Mouse (Mus musculus) liver, embryonic 15.5 days (tissue): ENCODE data around the gene Lgr5. TPM values are rescaled to one million over a fixed set of nuclear protein-coding genes. Genes with fewer than 3 reads are reported as not detected.

ENCODE experiments used
- ATAC-seq: fragments of 200-750 bp; cut with Nextera tagmentation; 2 replicates; pipeline ENCODE4 v1.8.0; 2017; ENCODE audit warnings: moderate number of reproducible peaks, mild to moderate bottlenecking, moderate library complexity; ENCODE audit not compliant: insufficient read depth
- H3K27ac ChIP-seq: fragments of 300-500 bp; sonication (generic); replicated peaks from 2 replicates; pipeline ENCODE4 v1.5.1; 2015; ENCODE audit warnings: mild to moderate bottlenecking, inconsistent platforms
- H3K27me3 ChIP-seq: fragments of 300-500 bp; sonication (generic); 2 replicates; pipeline ENCODE4 v1.6.1; 2015; ENCODE audit warnings: mild to moderate bottlenecking, inconsistent platforms
- H3K36me3 ChIP-seq: fragments of 300-500 bp; sonication (generic); replicated peaks from 2 replicates; pipeline ENCODE4 v1.6.1; 2015; ENCODE audit warnings: moderate library complexity, mild to moderate bottlenecking, inconsistent platforms
- H3K4me1 ChIP-seq: fragments of 300-500 bp; sonication (generic); replicated peaks from 2 replicates; pipeline ENCODE4 v1.6.1; 2015; ENCODE audit warnings: inconsistent platforms
- H3K4me2 ChIP-seq: fragments of 300-500 bp; sonication (generic); 2 replicates; pipeline ENCODE4 v1.6.1; 2015; ENCODE audit warnings: moderate library complexity, mild to moderate bottlenecking, inconsistent platforms
- H3K4me3 ChIP-seq: fragments of 300-500 bp; sonication (generic); replicated peaks from 2 replicates; pipeline ENCODE4 v1.5.1; 2015; ENCODE audit warnings: mild to moderate bottlenecking, inconsistent platforms
- H3K9ac ChIP-seq: fragments of 300-500 bp; sonication (generic); 2 replicates; pipeline ENCODE4 v1.6.1; 2015; ENCODE audit warnings: moderate library complexity, mild to moderate bottlenecking, inconsistent platforms
- H3K9me3 ChIP-seq: fragments of 300-500 bp; sonication (generic); replicated peaks from 2 replicates; pipeline ENCODE4 v1.6.1; 2016; ENCODE audit warnings: inconsistent platforms
- WGBS: fragments of 180-500 bp; shearing (Covaris S2); methylation state at CpG from one replicate; pipeline ENCODE4 v1.1.7; 2015; ENCODE audit warnings: mixed read lengths; ENCODE audit not compliant: insufficient replicate concordance; 5-methylcytosine and 5-hydroxymethylcytosine counted together
- polyA plus RNA-seq: library from polyadenylated mRNA; unstranded; fragments of >200 nt; fragmentation: Nextera tagmentation; extraction: Ambion mirVana; gene quantifications from 2 replicates; pipeline ENCODE4 v1.2.1, GENCODE M21; 2015

Gene Lgr5
- polyA plus RNA-seq, 1 experiment from 2014 or later: 0.70 TPM

DNA sequence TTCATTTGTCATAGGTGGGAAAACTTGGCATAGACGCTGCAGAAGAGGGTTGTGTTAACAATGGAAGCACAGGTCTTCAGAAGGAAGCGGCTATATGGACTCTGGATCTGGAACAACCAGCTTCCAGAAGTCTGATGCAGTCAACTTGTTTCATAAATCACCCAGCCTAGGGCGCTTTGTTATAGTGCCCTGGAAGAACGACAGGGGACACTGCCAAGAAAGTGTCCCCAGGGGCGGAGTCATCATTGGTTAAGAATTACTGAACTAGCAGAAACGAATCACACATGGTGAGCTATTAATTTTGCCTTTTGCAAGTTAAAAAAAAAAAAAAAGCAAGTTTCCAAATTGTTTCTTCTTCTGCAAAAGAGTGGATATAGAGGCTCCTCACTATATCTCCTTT lies 44.7 kb downstream of the Lgr5 start:
- 60% methylated on average over 6 of the region's 6 CpGs for WGBS
- Histone ChIP-seq H3K9ac (no peak overlapping the region), H3K9me3 (no peaks in the 10 kb centered on the region), H3K36me3 (no peaks in the 10 kb centered on the region), H3K4me3 (no peak overlapping the region), H3K27me3 (no peaks in the 10 kb centered on the region), H3K27ac (no peak overlapping the region), H3K4me2 (no peak overlapping the region), H3K4me1 (no peaks in the 10 kb centered on the region)
- ATAC-seq: no peak

- H3K4me2 ChIP-seq: no peak overlapping the region
- H3K4me1 ChIP-seq: no peaks in the 10 kb centered on the region
- no peak overlapping the region for H3K4me3 ChIP-seq
- H3K9me3 ChIP-seq: no peaks in the 10 kb centered on the region
- no peaks in the 10 kb centered on the region for H3K36me3 ChIP-seq
- no peak overlapping the region for H3K9ac ChIP-seq
- WGBS: 5% methylated on average over 2 of the region's 2 CpGs
- H3K27me3 ChIP-seq: no peaks in the 10 kb centered on the region
- no peak for ATAC-seq
- H3K27ac ChIP-seq: no peak overlapping the region
These were observed 56.8 kb downstream of the Lgr5 start for GRCm38 (mm10) chr10:115530746-115531145.

GRCm38 (mm10) chr10:115529768-115530167 lies 57.8 kb downstream of the Lgr5 start:
- no peak for ATAC-seq
- no peaks in the 10 kb centered on the region for H3K36me3 ChIP-seq
- no peaks in the 10 kb centered on the region for H3K4me1 ChIP-seq
- no peak overlapping the region for H3K9ac ChIP-seq
- no peaks in the 10 kb centered on the region for H3K9me3 ChIP-seq
- WGBS: 66% methylated on average over 12 of the region's 12 CpGs
- no peaks in the 10 kb centered on the region for H3K27me3 ChIP-seq
- no peak overlapping the region for H3K4me2 ChIP-seq
- no peak overlapping the region for H3K4me3 ChIP-seq
- no peak overlapping the region for H3K27ac ChIP-seq

DNA sequence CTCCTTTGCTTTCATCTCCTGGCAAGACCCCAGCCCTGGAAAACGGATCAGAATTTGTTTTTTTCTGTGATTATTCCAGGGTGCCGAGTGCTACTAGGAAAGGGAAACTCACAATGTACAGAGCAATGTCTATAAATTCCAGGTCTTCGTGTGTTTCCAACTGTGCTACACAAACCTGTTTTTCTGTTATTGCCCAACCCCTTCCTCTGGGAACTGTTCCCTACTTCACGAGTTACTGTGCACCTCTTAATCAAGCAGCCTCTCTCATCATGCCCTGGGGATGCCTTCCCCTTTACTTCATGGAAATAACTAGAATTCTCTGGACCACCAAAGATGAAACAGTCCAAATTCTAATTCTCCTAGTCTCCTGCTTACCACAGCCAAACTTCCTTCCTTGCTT lies 58.7 kb downstream of the Lgr5 start:
- ATAC-seq: no peak
- no peak overlapping the region for H3K9ac ChIP-seq
- no peaks in the 10 kb centered on the region for H3K9me3 ChIP-seq
- H3K36me3 ChIP-seq: no peaks in the 10 kb centered on the region
- H3K4me3 ChIP-seq: no peak overlapping the region
- no peaks in the 10 kb centered on the region for H3K27me3 ChIP-seq
- no peak overlapping the region for H3K4me2 ChIP-seq
- 47% methylated on average over 4 of the region's 4 CpGs for WGBS
- no peaks in the 10 kb centered on the region for H3K4me1 ChIP-seq
- no peak overlapping the region for H3K27ac ChIP-seq

GRCm38 (mm10) chr10:115521081-115521451 lies 66.5 kb downstream of the Lgr5 start:
- ATAC-seq: no peak
- 35% methylated on average over 4 of the region's 4 CpGs for WGBS
- H3K27me3 ChIP-seq: no peaks in the 10 kb centered on the region
- no peak overlapping the region for H3K4me3 ChIP-seq
- H3K9me3 ChIP-seq: no peaks in the 10 kb centered on the region
- no peak overlapping the region for H3K9ac ChIP-seq
- H3K27ac ChIP-seq: no peak overlapping the region
- H3K36me3 ChIP-seq: no peaks in the 10 kb centered on the region
- H3K4me1 ChIP-seq: no peaks in the 10 kb centered on the region
- H3K4me2 ChIP-seq: no peak overlapping the region

GRCm38 (mm10) chr10:115520200-115521080 lies 67.1 kb downstream of the Lgr5 start:
- no peaks in the 10 kb centered on the region for H3K27me3 ChIP-seq
- 58% methylated on average over 17 of the region's 17 CpGs for WGBS
- H3K4me1 ChIP-seq: no peaks in the 10 kb centered on the region
- no peak for ATAC-seq
- no peak overlapping the region for H3K4me3 ChIP-seq
- no peak overlapping the region for H3K9ac ChIP-seq
- no peaks in the 10 kb centered on the region for H3K36me3 ChIP-seq
- H3K9me3 ChIP-seq: no peaks in the 10 kb centered on the region
- no peak overlapping the region for H3K27ac ChIP-seq
- no peak overlapping the region for H3K4me2 ChIP-seq

DNA sequence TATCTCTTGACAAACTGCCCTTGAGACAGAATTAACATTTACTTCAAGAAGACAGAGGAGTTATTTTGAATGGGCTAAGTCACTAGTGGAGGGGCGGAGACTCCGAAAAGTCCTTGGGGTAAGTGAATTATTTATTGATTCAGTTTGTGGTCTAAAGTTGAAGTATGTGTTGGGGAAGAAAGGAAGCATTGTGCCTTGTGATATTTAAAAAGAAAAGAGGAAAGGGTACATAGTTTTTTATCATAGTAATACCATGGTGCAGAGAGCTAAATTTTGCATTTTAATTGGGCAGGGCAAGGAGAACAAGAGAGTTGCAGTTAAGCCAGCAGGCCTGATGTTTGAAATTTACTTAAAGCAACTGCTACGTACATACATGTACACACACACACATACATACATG lies 68.7 kb downstream of the Lgr5 start:
- Histone ChIP-seq H3K9me3 (no peaks in the 10 kb centered on the region), H3K27ac (no peak overlapping the region), H3K27me3 (no peaks in the 10 kb centered on the region), H3K4me3 (no peak overlapping the region), H3K36me3 (no peaks in the 10 kb centered on the region), H3K9ac (no peak overlapping the region), H3K4me2 (no peak overlapping the region), H3K4me1 (no peaks in the 10 kb centered on the region)
- no peak for ATAC-seq
- 82% methylated on average over 3 of the region's 3 CpGs for WGBS

DNA sequence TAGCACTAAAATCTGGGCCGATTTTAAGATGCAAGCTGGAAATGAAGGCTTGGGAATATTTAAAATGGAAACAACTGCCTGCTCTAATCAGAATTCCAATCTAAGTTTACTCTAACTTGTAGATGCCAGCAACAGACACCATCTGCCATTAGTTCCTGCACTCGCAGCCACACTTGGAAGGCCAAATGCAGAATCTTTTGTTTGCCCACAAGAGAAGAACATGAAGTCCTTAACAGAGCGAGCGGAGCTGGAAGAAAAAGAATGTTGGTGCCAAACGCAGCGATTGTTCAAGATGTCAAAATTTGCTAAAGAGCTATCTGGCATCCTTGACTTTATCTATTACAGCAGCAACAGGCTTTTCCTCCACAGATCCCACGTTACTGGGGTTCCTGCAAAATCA lies 72.1 kb downstream of the Lgr5 start:
- Histone ChIP-seq H3K9ac (no peak overlapping the region), H3K9me3 (no peaks in the 10 kb centered on the region), H3K36me3 (no peaks in the 10 kb centered on the region), H3K27ac (no peak overlapping the region), H3K27me3 (no peaks in the 10 kb centered on the region), H3K4me3 (no peak overlapping the region), H3K4me1 (no peaks in the 10 kb centered on the region), H3K4me2 (no peak overlapping the region)
- 66% methylated on average over 7 of the region's 7 CpGs for WGBS
- ATAC-seq: no peak

DNA sequence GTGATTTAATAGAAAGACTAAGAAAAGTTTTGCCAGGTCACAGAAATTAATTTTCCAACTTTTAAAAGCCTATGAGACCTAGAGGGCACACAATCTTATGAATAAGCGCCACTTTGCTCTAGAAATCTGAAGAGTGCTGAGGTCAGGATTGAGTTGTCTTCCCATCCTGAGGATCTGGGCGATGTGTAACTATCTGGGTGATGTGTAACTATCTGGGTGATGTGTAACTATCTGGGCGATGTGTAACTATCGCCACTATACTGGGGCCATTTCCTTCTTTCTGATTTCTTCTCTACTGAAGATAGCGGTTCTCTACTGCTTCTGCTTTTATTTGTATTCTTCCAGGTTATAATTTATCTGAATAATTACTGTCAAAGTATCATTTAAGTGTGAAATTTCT lies 76.6 kb downstream of the Lgr5 start:
- Histone ChIP-seq H3K9me3 (no peaks in the 10 kb centered on the region), H3K4me2 (no peak overlapping the region), H3K4me3 (no peak overlapping the region), H3K4me1 (no peaks in the 10 kb centered on the region), H3K27me3 (no peaks in the 10 kb centered on the region), H3K9ac (no peak overlapping the region), H3K36me3 (no peaks in the 10 kb centered on the region), H3K27ac (no peak overlapping the region)
- WGBS: 60% methylated on average over 5 of the region's 5 CpGs
- no peak for ATAC-seq

GRCm38 (mm10) chr10:115505631-115506239 lies 81.8 kb downstream of the Lgr5 start:
- H3K4me2 ChIP-seq: no peak overlapping the region
- H3K27me3 ChIP-seq: no peaks in the 10 kb centered on the region
- H3K9me3 ChIP-seq: no peaks in the 10 kb centered on the region
- no peaks in the 10 kb centered on the region for H3K4me1 ChIP-seq
- H3K36me3 ChIP-seq: no peaks in the 10 kb centered on the region
- no peak overlapping the region for H3K9ac ChIP-seq
- WGBS: 65% methylated on average over 16 of the region's 16 CpGs
- ATAC-seq: no peak
- no peak overlapping the region for H3K4me3 ChIP-seq
- no peak overlapping the region for H3K27ac ChIP-seq

DNA sequence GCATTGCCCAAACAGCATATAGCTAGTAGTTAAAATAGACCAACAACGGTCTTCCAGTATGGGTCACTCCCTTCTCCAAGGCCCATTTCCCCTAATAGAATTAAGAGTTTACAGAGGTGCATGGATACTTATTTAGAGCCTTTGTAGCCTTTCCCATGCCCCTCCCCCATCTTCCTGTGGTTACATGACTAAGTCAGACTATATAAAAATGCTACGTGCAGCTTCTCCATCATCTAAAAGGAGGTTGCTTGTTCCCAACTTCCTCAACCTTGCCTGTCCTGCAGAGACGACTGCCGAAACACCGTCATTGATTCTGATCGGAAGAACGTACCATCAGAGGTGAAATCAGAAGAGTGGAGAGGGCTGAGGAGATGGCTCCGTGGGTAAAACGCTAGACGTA lies 82.4 kb downstream of the Lgr5 start:
- no peak for ATAC-seq
- H3K9ac ChIP-seq: no peak overlapping the region
- H3K4me1 ChIP-seq: no peaks in the 10 kb centered on the region
- no peak overlapping the region for H3K4me2 ChIP-seq
- no peaks in the 10 kb centered on the region for H3K36me3 ChIP-seq
- H3K4me3 ChIP-seq: no peak overlapping the region
- H3K27me3 ChIP-seq: no peaks in the 10 kb centered on the region
- WGBS: 60% methylated on average over 10 of the region's 10 CpGs
- no peaks in the 10 kb centered on the region for H3K9me3 ChIP-seq
- H3K27ac ChIP-seq: no peak overlapping the region

DNA sequence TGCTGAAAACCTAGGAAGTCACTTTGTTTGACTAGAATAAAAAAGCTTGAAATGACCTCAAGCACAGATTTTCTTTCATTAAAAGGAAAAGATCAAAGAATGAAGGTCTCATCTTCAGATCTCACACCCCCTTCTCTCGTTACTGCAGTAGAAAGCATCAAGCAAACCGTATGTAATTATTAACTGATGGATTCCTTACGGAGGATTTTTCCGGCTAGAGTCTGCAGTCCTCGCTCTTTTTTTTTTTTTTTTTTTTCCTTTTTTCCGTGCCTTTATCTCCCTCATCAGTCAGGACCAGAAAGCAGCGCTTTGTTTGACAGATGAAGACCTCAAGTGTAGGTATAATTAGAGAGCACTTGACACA lies 93.8 kb downstream of the Lgr5 start:
- Histone ChIP-seq H3K4me2 (no peak overlapping the region), H3K9ac (no peak overlapping the region), H3K4me3 (no peak overlapping the region), H3K27ac (no peak overlapping the region), H3K9me3 (no peaks in the 10 kb centered on the region), H3K27me3 (no peaks in the 10 kb centered on the region), H3K4me1 (no peaks in the 10 kb centered on the region), H3K36me3 (no peaks in the 10 kb centered on the region)
- no peak for ATAC-seq
- WGBS: 20% methylated on average over 7 of the region's 7 CpGs
